Comparison of ENCODE assay signal across 25 mouse cellular contexts in the genomic region with DNA sequence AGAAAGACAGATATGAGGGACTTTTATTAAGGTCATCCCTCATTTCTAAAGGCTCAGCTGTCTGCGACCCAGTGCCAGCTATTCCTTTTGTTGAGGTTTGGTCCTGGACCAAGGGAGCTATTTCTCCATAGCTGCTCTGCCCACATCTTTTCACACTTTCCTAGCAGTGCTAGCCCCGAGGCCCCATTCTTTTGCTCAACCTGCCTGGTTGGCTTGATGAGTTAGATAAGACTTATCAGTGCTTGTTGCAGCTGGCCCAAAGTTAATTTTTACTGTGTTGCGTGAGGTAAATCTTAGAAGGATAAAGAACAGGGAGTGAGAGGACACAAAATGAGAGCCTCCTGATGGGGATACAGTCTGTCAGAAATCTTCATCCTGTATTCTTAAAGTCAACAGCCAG.
DNase-seq lines count a peak whose midpoint lies in the region; ATAC-seq and TF ChIP-seq lines count a peak whose summit lies in the region.
"Had no signal": no experiment of that assay in that cellular context is flagged by ENCODE, and none has a peak within 500 bp of the region (broad histone marks: within the 10 kb centered on the region; RNA-seq: fewer than 3 reads in every experiment).

No protein-coding gene starts in this region.

- H3K4me1 ChIP-seq in heart, embryonic 10.5 days, result 0 out of 2 replicates have a peak, but pooled peaks cover 2% of the 10 kb centered on the region
- H3K4me1 ChIP-seq in hindbrain, postnatal 0 days (ENCODE audit: insufficient read depth, low read length), result peaks cover 4% of the 10 kb centered on the region; the same call in 1 of the 2 replicates
- peaks cover 11% of the 10 kb centered on the region for H3K4me1 ChIP-seq in forebrain, embryonic 10.5 days
- H3K4me1 ChIP-seq: embryonic facial prominence, embryonic 12.5 days; forebrain, embryonic 15.5 days had no signal

- peak; percentile 14 for DNase-seq in heart, embryonic 10.5 days (ENCODE audit: low spot score)
- DNase-seq in heart, adult 11 months, result no peak
- DNase-seq in urinary bladder, postnatal 25 days (ENCODE audit: low spot score), result peak; percentile 26
- no peak for DNase-seq in urinary bladder, postnatal 10 days (ENCODE audit: low spot score)
- DNase-seq in Muller cell, postnatal 12 days (ENCODE audit: inconsistent ontology term), result peak; percentile 50
- DNase-seq in fat pad, adult 2 months (ENCODE audit: extremely low read depth, low read depth, low spot score), result peak; percentile 63
- DNase-seq in hindbrain, postnatal 0 days (ENCODE audit: low spot score), result no peak
- no peak for DNase-seq in forebrain, embryonic 10.5 days (ENCODE audit: extremely low spot score, low spot score)
- DNase-seq: adrenal gland, adult 8-10 months; adrenal gland, postnatal 14 days; adrenal gland, postnatal 36 days; B cell, adult 2 months; cerebellum, adult 11-12 months; cerebellum, adult 2 months; cerebellum, adult 9-10 months; cerebellum, postnatal 10 days; cerebellum, postnatal 25 days; forebrain, postnatal 0 days had no signal

- H3K4me2 ChIP-seq in hindbrain, postnatal 0 days (ENCODE audit: low read depth, low read length), result no peak overlapping the region
- H3K4me2 ChIP-seq: embryonic facial prominence, embryonic 12.5 days; forebrain, embryonic 13.5 days; forebrain, embryonic 15.5 days had no signal

- no peaks in the 10 kb centered on the region for H3K36me3 ChIP-seq in heart, embryonic 10.5 days
- H3K36me3 ChIP-seq in hindbrain, postnatal 0 days (ENCODE audit: insufficient read depth, low read length), result no peaks in the 10 kb centered on the region
- H3K36me3 ChIP-seq in forebrain, embryonic 10.5 days (replicated peaks), result no peaks in the 10 kb centered on the region
- H3K36me3 ChIP-seq: embryonic facial prominence, embryonic 10.5 days; embryonic facial prominence, embryonic 12.5 days; forebrain, embryonic 15.5 days; G1E had no signal

- WGBS in heart, embryonic 10.5 days, result 48% methylated on average over 3 of the region's 3 CpGs
- 73% methylated on average over 3 of the region's 3 CpGs for WGBS in hindbrain, postnatal 0 days
- 87% methylated on average over 3 of the region's 3 CpGs for WGBS in forebrain, embryonic 10.5 days

- no peak overlapping the region for H3K9ac ChIP-seq in hindbrain, postnatal 0 days (replicated peaks; ENCODE audit: low read length)
- H3K9ac ChIP-seq: embryonic facial prominence, embryonic 12.5 days; forebrain, embryonic 13.5 days; forebrain, embryonic 15.5 days; forebrain, postnatal 0 days had no signal

- no peak overlapping the region for H3K4me3 ChIP-seq in heart, embryonic 10.5 days
- H3K4me3 ChIP-seq in hindbrain, postnatal 0 days (ENCODE audit: low read length), result no peak overlapping the region
- H3K4me3 ChIP-seq in forebrain, embryonic 10.5 days, result no peak overlapping the region
- H3K4me3 ChIP-seq: embryonic facial prominence, embryonic 10.5 days; embryonic facial prominence, embryonic 12.5 days; forebrain, embryonic 13.5 days; forebrain, embryonic 15.5 days had no signal

- H3K27me3 ChIP-seq in heart, embryonic 10.5 days (ENCODE audit: insufficient read depth, poor library complexity, severe bottlenecking), result no peaks in the 10 kb centered on the region
- no peaks in the 10 kb centered on the region for H3K27me3 ChIP-seq in hindbrain, postnatal 0 days (ENCODE audit: insufficient read depth, low read length)
- H3K27me3 ChIP-seq in forebrain, embryonic 10.5 days (ENCODE audit: poor library complexity, severe bottlenecking), result peaks cover 4% of the 10 kb centered on the region; the same call in 1 of the 2 replicates
- H3K27me3 ChIP-seq: CH12.LX; embryonic facial prominence, embryonic 12.5 days; forebrain, embryonic 13.5 days; forebrain, embryonic 15.5 days had no signal

- H3K9me3 ChIP-seq in heart, embryonic 10.5 days, result no peaks in the 10 kb centered on the region
- H3K9me3 ChIP-seq in hindbrain, postnatal 0 days (ENCODE audit: low read length), result no peaks in the 10 kb centered on the region
- no peaks in the 10 kb centered on the region for H3K9me3 ChIP-seq in forebrain, embryonic 10.5 days
- H3K9me3 ChIP-seq: embryonic facial prominence, embryonic 10.5 days; embryonic facial prominence, embryonic 12.5 days; forebrain, embryonic 13.5 days; forebrain, embryonic 15.5 days; G1E had no signal

- TF ChIP-seq CTCF in hindbrain, postnatal 0 days (IDR thresholded peaks at IDR 0.05; ENCODE audit: low read depth), result no peak

- no peak for ATAC-seq in hindbrain, postnatal 0 days
- ATAC-seq: CD4-positive, CD25-positive, alpha-beta regulatory T cell, adult 4 months; forebrain, embryonic 13.5 days; forebrain, embryonic 15.5 days; forebrain, postnatal 0 days had no signal

- H3K27ac ChIP-seq in heart, embryonic 10.5 days, result no peak overlapping the region
- H3K27ac ChIP-seq in hindbrain, postnatal 0 days, result no peak overlapping the region
- no peak overlapping the region for H3K27ac ChIP-seq in forebrain, embryonic 10.5 days
- H3K27ac ChIP-seq: embryonic facial prominence, embryonic 10.5 days; embryonic facial prominence, embryonic 12.5 days; forebrain, embryonic 13.5 days; forebrain, embryonic 15.5 days had no signal

Comparison
In these comparisons a context has a peak if more than half of its experiments do, and no peak if none do; other contexts are left out.
1. DNase-seq: peak in heart, embryonic 10.5 days (single experiment), urinary bladder, postnatal 25 days (single experiment), Muller cell, postnatal 12 days (single experiment) and fat pad, adult 2 months (single experiment); none in heart, adult 11 months (single experiment), urinary bladder, postnatal 10 days (single experiment), hindbrain, postnatal 0 days (single experiment) and forebrain, embryonic 10.5 days (single experiment).